Mouse (Mus musculus): Measurements from ENCODE around the gene Tln2.
A peak's percentile ranks its signal among the peaks of the same experiment; 100 is the strongest.
"Not testable (repeated sequence)": the region's sequence is repeated elsewhere in the genome, so short reads cannot be mapped to it uniquely, and the experiment has no call there.

The Tln2 gene

GRCm38 (mm10) chr9:67354356-67354755, 205.1 kb downstream of the Tln2 start:
- no peak for DNase-seq (ENCODE audit: low spot score)

GRCm38 (mm10) chr9:67353365-67353764, 206.1 kb downstream of the Tln2 start:
- DNase-seq (ENCODE audit: low spot score) = no peak

GRCm38 (mm10) chr9:67348983-67349382, 210.5 kb downstream of the Tln2 start:
- no peak for DNase-seq (ENCODE audit: low spot score)

- no peak for DNase-seq (ENCODE audit: low spot score)
These were observed 212.3 kb downstream of the Tln2 start for GRCm38 (mm10) chr9:67347184-67347583.

GRCm38 (mm10) chr9:67331281-67331680, 228.2 kb downstream of the Tln2 start:
- DNase-seq (ENCODE audit: low spot score) = no peak

- no peak for DNase-seq (ENCODE audit: low spot score)
These were observed 231.1 kb downstream of the Tln2 start for GRCm38 (mm10) chr9:67328451-67328850.

GRCm38 (mm10) chr9:67321886-67322285, 237.6 kb downstream of the Tln2 start:
- DNase-seq (ENCODE audit: low spot score) = no peak

GRCm38 (mm10) chr9:67315356-67315755, 244.1 kb downstream of the Tln2 start:
- DNase-seq (ENCODE audit: low spot score) = peak; percentile 68

- DNase-seq (ENCODE audit: low spot score) = no peak
These were observed 254.5 kb downstream of the Tln2 start for GRCm38 (mm10) chr9:67304992-67305391.

- no peak for DNase-seq (ENCODE audit: low spot score)
These were observed 255.5 kb downstream of the Tln2 start for GRCm38 (mm10) chr9:67303986-67304385.

- no peak for DNase-seq (ENCODE audit: low spot score)
These were observed 256.5 kb downstream of the Tln2 start for GRCm38 (mm10) chr9:67303038-67303437.

GRCm38 (mm10) chr9:67302386-67302989, 257.0 kb downstream of the Tln2 start:
- DNase-seq (ENCODE audit: low spot score) = no peak

GRCm38 (mm10) chr9:67301571-67301970, 257.9 kb downstream of the Tln2 start:
- DNase-seq (ENCODE audit: low spot score) = no peak

- no peak for DNase-seq (ENCODE audit: low spot score)
These were observed 258.7 kb downstream of the Tln2 start for GRCm38 (mm10) chr9:67300769-67301168.

GRCm38 (mm10) chr9:67300346-67300745, 259.2 kb downstream of the Tln2 start:
- DNase-seq (ENCODE audit: low spot score) = no peak

GRCm38 (mm10) chr9:67299164-67299563, 260.3 kb downstream of the Tln2 start:
- DNase-seq (ENCODE audit: low spot score) = no peak

- no peak for DNase-seq (ENCODE audit: low spot score)
These were observed 262.1 kb downstream of the Tln2 start for GRCm38 (mm10) chr9:67297236-67297889.

- DNase-seq (ENCODE audit: low spot score) = no peak
These were observed 272.0 kb downstream of the Tln2 start for GRCm38 (mm10) chr9:67287457-67287856.

GRCm38 (mm10) chr9:67286801-67287200, 272.7 kb downstream of the Tln2 start:
- DNase-seq (ENCODE audit: low spot score) = no peak

GRCm38 (mm10) chr9:67285544-67285943, 274.0 kb downstream of the Tln2 start:
- DNase-seq (ENCODE audit: low spot score) = no peak

GRCm38 (mm10) chr9:67281812-67282211, 277.7 kb downstream of the Tln2 start:
- DNase-seq (ENCODE audit: low spot score) = no peak

GRCm38 (mm10) chr9:67280311-67280710, 279.2 kb downstream of the Tln2 start:
- DNase-seq (ENCODE audit: low spot score) = not testable (repeated sequence)

- DNase-seq (ENCODE audit: low spot score) = no peak
These were observed 283.1 kb downstream of the Tln2 start for GRCm38 (mm10) chr9:67276446-67276845.

- DNase-seq (ENCODE audit: low spot score) = peak; percentile 48
These were observed 285.2 kb downstream of the Tln2 start for GRCm38 (mm10) chr9:67274296-67274695.

Measured in embryo, embryonic 10.5 days (tissue).